Mouse (Mus musculus) kidney, postnatal 10 days (tissue): ENCODE results near the gene Pnpo.

Experiments used
- DNase-seq: peaks from one replicate; pipeline ENCODE4 v3.0.0; 2021; ENCODE audit warnings: mixed read lengths

Gene Pnpo

GRCm38 (mm10) chr11:96935872-96936650, 7.7 kb downstream of the Pnpo start:
- no peak for DNase-seq

GRCm38 (mm10) chr11:96934921-96935356, 8.8 kb downstream of the Pnpo start:
- DNase-seq, result peak; percentile 83

GRCm38 (mm10) chr11:96933562-96934276, 10.1 kb downstream of the Pnpo start:
- DNase-seq, result peak; percentile 38

- DNase-seq, result peak; percentile 79
Observed at GRCm38 (mm10) chr11:96931327-96932062, 12.3 kb downstream of the Pnpo start.

GRCm38 (mm10) chr11:96929766-96930331, 13.9 kb downstream of the Pnpo start:
- DNase-seq, result peak; percentile 73

GRCm38 (mm10) chr11:96929096-96929765, 14.6 kb downstream of the Pnpo start:
- DNase-seq, result peak; percentile 80

GRCm38 (mm10) chr11:96928691-96929090, 15.1 kb downstream of the Pnpo start:
- DNase-seq, result peak; percentile 72

- no peak for DNase-seq
Observed at GRCm38 (mm10) chr11:96928088-96928487, 15.7 kb downstream of the Pnpo start, which contains the start of gene Prr15l. TSS of gene Prr15l (plus strand) at chr11:96928104.

GRCm38 (mm10) chr11:96926587-96926986, 17.2 kb downstream of the Pnpo start:
- no peak for DNase-seq

GRCm38 (mm10) chr11:96925469-96926148, 18.2 kb downstream of the Pnpo start:
- peak; percentile 46 for DNase-seq

- DNase-seq, result no peak
Observed at GRCm38 (mm10) chr11:96924861-96925260, 18.9 kb downstream of the Pnpo start.

GRCm38 (mm10) chr11:96919003-96919402, 24.8 kb downstream of the Pnpo start:
- no peak for DNase-seq

- no peak for DNase-seq
Observed at GRCm38 (mm10) chr11:96917415-96917814, 26.4 kb downstream of the Pnpo start.

GRCm38 (mm10) chr11:96916885-96917396, 26.8 kb downstream of the Pnpo start:
- DNase-seq, result no peak

GRCm38 (mm10) chr11:96916044-96916884, 27.5 kb downstream of the Pnpo start, which contains the start of gene Cdk5rap3:
TSS of gene Cdk5rap3 (minus strand) at chr11:96916496.
- peak; percentile 99 for DNase-seq

GRCm38 (mm10) chr11:96912682-96913081, 31.1 kb downstream of the Pnpo start:
- no peak for DNase-seq

GRCm38 (mm10) chr11:96910003-96910402, 33.8 kb downstream of the Pnpo start:
- peak; percentile 88 for DNase-seq

- no peak for DNase-seq
Observed at GRCm38 (mm10) chr11:96908594-96908993, 35.2 kb downstream of the Pnpo start.

- DNase-seq, result no peak
Observed at GRCm38 (mm10) chr11:96906431-96907161, 37.2 kb downstream of the Pnpo start.
